Mouse (Mus musculus): Measurements from ENCODE around the gene Tmem72. TPM values are rescaled to one million over a fixed set of nuclear protein-coding genes. Genes with fewer than 3 reads are reported as not detected.

The Tmem72 gene
- polyA plus RNA-seq, 1 experiment from 2014 or later = not detected

DNA sequence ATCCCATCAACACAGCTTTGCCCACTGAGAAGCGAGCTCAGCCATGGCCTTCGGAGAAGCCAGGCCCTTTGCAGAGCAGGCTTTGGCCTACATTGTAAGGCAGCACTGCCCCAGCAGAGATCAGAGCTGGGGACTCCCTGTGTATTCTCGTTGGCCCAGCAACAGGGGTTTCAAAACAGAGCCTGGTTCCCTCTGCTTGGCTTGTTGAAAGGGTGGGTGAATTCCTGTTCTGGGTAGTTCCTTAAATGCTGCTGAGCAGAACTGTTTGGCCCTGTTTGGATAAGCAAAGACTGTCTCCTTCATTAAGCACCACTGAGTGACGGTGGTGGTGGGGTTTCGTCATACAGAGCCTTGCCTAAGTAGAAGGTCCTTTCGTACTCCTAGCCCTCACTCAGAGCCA, 52.7 kb downstream of the Tmem72 start:
- H3K9ac ChIP-seq (ENCODE audit: low read depth, low read length) = no peak overlapping the region
- H3K9me3 ChIP-seq (ENCODE audit: control insufficient read depth) = no peaks in the 10 kb centered on the region
- no peak overlapping the region for H3K4me2 ChIP-seq (replicated peaks; ENCODE audit: low read depth)
- no peak overlapping the region; the same call in 1 of the 2 replicates for H3K27ac ChIP-seq (ENCODE audit: low read depth, low read length)
- H3K4me1 ChIP-seq (replicated peaks; ENCODE audit: control insufficient read depth, insufficient read depth, low read length) = no peaks in the 10 kb centered on the region
- H3K36me3 ChIP-seq (ENCODE audit: control insufficient read depth, insufficient read depth) = no peaks in the 10 kb centered on the region
- no peak for ATAC-seq
- no peak overlapping the region for H3K4me3 ChIP-seq (ENCODE audit: low read depth, low read length)
- 79% methylated on average over 6 of the region's 6 CpGs for WGBS
- no peaks in the 10 kb centered on the region for H3K27me3 ChIP-seq (replicated peaks; ENCODE audit: control insufficient read depth, insufficient read depth, low read length)
- TF ChIP-seq CTCF (IDR thresholded peaks at IDR 0.05; ENCODE audit: low read depth) = no peak

DNA sequence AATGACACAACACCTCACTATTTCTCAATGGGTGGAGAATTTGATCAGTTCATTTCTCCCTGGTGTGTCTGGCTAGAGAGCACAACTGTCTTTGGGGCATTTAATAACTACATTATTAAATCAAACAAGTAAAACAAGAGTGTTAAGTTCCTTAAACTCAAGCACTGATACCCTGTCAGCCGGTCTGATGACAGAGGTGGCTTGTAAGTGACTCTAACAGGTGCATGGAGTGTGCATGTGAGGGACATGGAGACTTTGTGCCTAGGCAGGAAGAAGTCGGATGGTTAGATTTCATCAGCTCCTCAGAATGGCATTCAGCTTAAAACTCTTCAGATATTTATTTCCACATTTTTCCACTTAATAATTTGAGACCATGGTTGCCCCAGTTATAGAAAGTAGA, 53.3 kb downstream of the Tmem72 start:
- Histone ChIP-seq H3K27ac (ENCODE audit: low read depth, low read length) (no peak overlapping the region), H3K36me3 (ENCODE audit: control insufficient read depth, insufficient read depth) (no peaks in the 10 kb centered on the region), H3K4me2 (replicated peaks; ENCODE audit: low read depth) (no peak overlapping the region), H3K4me3 (ENCODE audit: low read depth, low read length) (no peak overlapping the region), H3K9ac (ENCODE audit: low read depth, low read length) (no peak overlapping the region), H3K27me3 (replicated peaks; ENCODE audit: control insufficient read depth, insufficient read depth, low read length) (no peaks in the 10 kb centered on the region), H3K4me1 (replicated peaks; ENCODE audit: control insufficient read depth, insufficient read depth, low read length) (no peaks in the 10 kb centered on the region), H3K9me3 (ENCODE audit: control insufficient read depth) (no peaks in the 10 kb centered on the region)
- no peak for ATAC-seq
- TF ChIP-seq CTCF (IDR thresholded peaks at IDR 0.05; ENCODE audit: low read depth) = no peak
- 84% methylated on average over 2 of the region's 2 CpGs for WGBS

DNA sequence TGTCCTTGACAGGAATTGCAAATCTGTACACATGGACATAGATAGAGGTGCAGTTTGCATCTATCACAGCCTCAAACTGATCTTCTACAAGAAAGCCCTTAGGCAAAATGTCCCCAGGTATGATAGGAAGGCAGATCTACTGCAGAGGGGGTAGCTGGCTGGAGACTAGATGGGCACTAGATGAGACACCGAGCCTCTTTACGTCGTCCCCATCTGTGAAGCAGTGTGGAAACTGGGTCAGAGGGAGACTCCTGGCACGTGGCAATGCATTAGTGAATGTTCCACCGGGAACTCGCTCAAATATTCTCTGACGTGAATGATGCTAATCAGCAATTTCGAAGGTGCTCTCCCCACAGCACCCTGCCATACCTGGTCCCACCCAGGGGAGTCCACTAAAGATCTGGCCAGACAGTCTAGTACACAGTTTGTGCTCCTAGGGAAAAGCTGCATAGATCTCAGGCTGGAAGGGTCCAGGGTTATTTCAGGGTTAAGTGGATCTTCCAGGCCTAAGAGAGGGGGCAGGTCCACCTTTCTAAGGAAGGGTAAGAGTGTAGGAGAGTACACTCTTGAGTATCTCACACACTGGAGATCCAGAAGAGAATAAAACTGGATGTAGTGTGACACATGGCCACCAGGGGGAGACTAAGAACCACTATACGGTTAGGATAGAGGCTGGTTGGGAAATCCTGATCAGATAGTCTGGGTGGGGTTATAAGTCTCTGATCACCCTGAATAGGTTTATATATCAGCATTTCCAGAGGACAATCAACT, 62.8 kb downstream of the Tmem72 start:
- 58% methylated on average over 9 of the region's 9 CpGs for WGBS
- no peaks in the 10 kb centered on the region for H3K27me3 ChIP-seq (replicated peaks; ENCODE audit: control insufficient read depth, insufficient read depth, low read length)
- H3K9me3 ChIP-seq (ENCODE audit: control insufficient read depth) = no peaks in the 10 kb centered on the region
- peaks cover 10% of the 10 kb centered on the region; the same call in 1 of the 2 replicates for H3K36me3 ChIP-seq (ENCODE audit: control insufficient read depth, insufficient read depth)
- no peak overlapping the region for H3K27ac ChIP-seq (ENCODE audit: low read depth, low read length)
- peak; percentile 60 for ATAC-seq
- peak; percentile 92 for TF ChIP-seq CTCF (IDR thresholded peaks at IDR 0.05; ENCODE audit: low read depth)
- no peak overlapping the region for H3K4me2 ChIP-seq (replicated peaks; ENCODE audit: low read depth)
- no peak overlapping the region for H3K4me3 ChIP-seq (ENCODE audit: low read depth, low read length)
- H3K9ac ChIP-seq (ENCODE audit: low read depth, low read length) = no peak overlapping the region
- 0 out of 2 replicates have a peak, but pooled peaks cover 3% of the 10 kb centered on the region for H3K4me1 ChIP-seq (replicated peaks; ENCODE audit: control insufficient read depth, insufficient read depth, low read length)

DNA sequence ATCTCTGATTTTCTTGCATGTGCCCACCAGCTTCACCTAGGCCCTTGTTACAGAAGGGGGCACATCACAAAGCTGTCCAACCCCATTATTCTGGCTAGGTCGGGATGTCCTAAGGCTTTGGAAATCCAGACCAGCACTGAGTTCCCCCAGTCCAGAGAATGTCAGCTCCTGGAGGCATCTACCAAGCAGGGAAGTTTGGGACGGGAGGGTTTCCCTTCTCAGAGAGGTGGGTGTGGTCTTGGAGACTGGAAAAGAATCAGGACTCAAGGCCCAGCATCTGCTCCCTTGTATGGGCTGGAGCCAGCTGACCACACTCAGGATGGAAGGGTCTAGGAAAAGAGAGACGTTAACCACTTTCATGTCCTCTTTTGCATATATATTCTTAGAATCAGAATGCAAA, 63.5 kb downstream of the Tmem72 start:
- Histone ChIP-seq H3K9ac (ENCODE audit: low read depth, low read length) (no peak overlapping the region), H3K27ac (ENCODE audit: low read depth, low read length) (no peak overlapping the region), H3K4me1 (replicated peaks; ENCODE audit: control insufficient read depth, insufficient read depth, low read length) (0 out of 2 replicates have a peak, but pooled peaks cover 3% of the 10 kb centered on the region), H3K27me3 (replicated peaks; ENCODE audit: control insufficient read depth, insufficient read depth, low read length) (no peaks in the 10 kb centered on the region), H3K4me3 (ENCODE audit: low read depth, low read length) (no peak overlapping the region), H3K36me3 (ENCODE audit: control insufficient read depth, insufficient read depth) (peaks cover 10% of the 10 kb centered on the region; the same call in 1 of the 2 replicates), H3K4me2 (replicated peaks; ENCODE audit: low read depth) (no peak overlapping the region), H3K9me3 (ENCODE audit: control insufficient read depth) (no peaks in the 10 kb centered on the region)
- WGBS = 76% methylated on average over 3 of the region's 3 CpGs
- TF ChIP-seq CTCF (IDR thresholded peaks at IDR 0.05; ENCODE audit: low read depth) = no peak
- no peak for ATAC-seq

DNA sequence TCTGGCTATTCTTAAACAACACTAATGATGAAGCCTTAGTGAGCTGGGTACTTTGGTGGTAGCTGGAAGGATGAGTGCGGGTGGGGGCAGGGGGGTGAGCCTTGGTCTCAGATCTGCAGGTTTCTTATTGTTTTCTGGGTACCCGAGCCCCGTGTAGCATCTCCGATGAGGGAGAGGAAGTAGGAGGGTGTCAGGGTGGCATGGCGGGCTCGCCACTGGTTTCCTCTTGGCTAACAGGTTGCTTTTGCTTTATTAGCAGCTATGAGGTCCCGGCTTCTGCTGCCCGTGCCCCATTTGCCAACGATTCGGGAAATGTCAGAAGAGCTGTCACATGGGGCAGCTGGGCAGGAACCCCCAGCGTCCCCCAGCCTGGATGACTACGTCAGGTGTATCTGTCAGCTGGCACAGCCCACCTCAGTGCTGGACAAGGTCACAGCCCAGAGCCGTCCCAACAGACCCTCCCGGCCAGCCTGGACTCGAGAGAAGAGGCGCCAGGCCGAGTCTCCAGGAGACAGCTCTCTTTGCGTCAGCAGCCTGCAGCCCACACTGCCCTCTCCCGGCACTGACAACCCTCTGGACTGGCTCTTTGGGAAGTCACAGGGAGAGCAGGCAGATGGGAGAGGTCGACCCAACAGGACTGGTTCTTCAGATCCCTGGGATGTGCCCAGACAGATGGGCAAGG, 65.1 kb downstream of the Tmem72 start:
- no peaks in the 10 kb centered on the region for H3K9me3 ChIP-seq (ENCODE audit: control insufficient read depth)
- H3K4me2 ChIP-seq (replicated peaks; ENCODE audit: low read depth) = peak overlapping the region; percentile 35
- no peak overlapping the region for H3K9ac ChIP-seq (ENCODE audit: low read depth, low read length)
- 0 out of 2 replicates have a peak, but pooled peaks cover 3% of the 10 kb centered on the region for H3K4me1 ChIP-seq (replicated peaks; ENCODE audit: control insufficient read depth, insufficient read depth, low read length)
- peak; percentile 70 for TF ChIP-seq CTCF (IDR thresholded peaks at IDR 0.05; ENCODE audit: low read depth)
- H3K27me3 ChIP-seq (replicated peaks; ENCODE audit: control insufficient read depth, insufficient read depth, low read length) = no peaks in the 10 kb centered on the region
- WGBS = 68% methylated on average over 20 of the region's 20 CpGs
- H3K27ac ChIP-seq (ENCODE audit: low read depth, low read length) = peak overlapping the region; percentile 7; the same call in 1 of the 2 replicates
- peak overlapping the region; percentile 23 for H3K4me3 ChIP-seq (ENCODE audit: low read depth, low read length)
- ATAC-seq = 0 out of 2 replicates have a peak, but pooled peaks have one; percentile 5
- H3K36me3 ChIP-seq (ENCODE audit: control insufficient read depth, insufficient read depth) = peaks cover 10% of the 10 kb centered on the region; the same call in 1 of the 2 replicates

DNA sequence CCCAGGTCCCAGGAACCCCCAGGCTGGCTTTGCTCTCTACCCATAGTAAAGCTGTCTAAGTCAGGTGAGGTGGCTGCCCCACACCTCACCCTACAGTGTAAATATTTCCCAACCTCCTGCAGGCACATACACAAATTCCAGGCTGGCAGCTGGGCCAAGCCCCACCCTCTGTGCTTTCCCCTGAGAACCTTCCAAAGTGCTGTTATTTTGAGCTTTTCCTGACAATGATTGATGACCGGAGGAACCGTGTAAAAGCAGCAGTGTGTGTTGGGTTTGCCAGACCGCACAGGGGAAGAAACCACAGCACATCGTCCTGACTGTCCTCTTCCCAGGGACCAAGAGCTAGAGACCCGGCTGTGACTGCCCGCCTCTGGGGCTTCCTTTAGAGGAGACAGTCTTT, 66.3 kb downstream of the Tmem72 start, which contains the start of gene Depp1:
Gene Depp1 (plus strand): TSS at position 204 of the 400 bp plus-strand sequence.
- peak; percentile 77 for ATAC-seq
- Histone ChIP-seq H3K9ac (ENCODE audit: low read depth, low read length) (no peak within 1 kb of the TSS), H3K27ac (ENCODE audit: low read depth, low read length) (no peak within 1 kb of the TSS)

More for the DNA sequence above, 66.3 kb downstream of the Tmem72 start, which contains the start of gene Depp1:
- Histone ChIP-seq H3K4me1 (replicated peaks; ENCODE audit: control insufficient read depth, insufficient read depth, low read length) (0 out of 2 replicates have a peak, but pooled peaks cover 3% of the 10 kb centered on the region), H3K9me3 (ENCODE audit: control insufficient read depth) (no peaks in the 10 kb centered on the region), H3K36me3 (ENCODE audit: control insufficient read depth, insufficient read depth) (peaks cover 10% of the 10 kb centered on the region; the same call in 1 of the 2 replicates), H3K4me3 (ENCODE audit: low read depth, low read length) (peak within 1 kb of the TSS; percentile 23), H3K4me2 (replicated peaks; ENCODE audit: low read depth) (peak within 1 kb of the TSS; percentile 35), H3K27me3 (replicated peaks; ENCODE audit: control insufficient read depth, insufficient read depth, low read length) (no peaks in the 10 kb centered on the region)
- TF ChIP-seq CTCF (IDR thresholded peaks at IDR 0.05; ENCODE audit: low read depth) = no peak; the same call in 1 of the 2 replicates
- WGBS = 11% methylated on average over 6 of the region's 6 CpGs
